In the genomic region with DNA sequence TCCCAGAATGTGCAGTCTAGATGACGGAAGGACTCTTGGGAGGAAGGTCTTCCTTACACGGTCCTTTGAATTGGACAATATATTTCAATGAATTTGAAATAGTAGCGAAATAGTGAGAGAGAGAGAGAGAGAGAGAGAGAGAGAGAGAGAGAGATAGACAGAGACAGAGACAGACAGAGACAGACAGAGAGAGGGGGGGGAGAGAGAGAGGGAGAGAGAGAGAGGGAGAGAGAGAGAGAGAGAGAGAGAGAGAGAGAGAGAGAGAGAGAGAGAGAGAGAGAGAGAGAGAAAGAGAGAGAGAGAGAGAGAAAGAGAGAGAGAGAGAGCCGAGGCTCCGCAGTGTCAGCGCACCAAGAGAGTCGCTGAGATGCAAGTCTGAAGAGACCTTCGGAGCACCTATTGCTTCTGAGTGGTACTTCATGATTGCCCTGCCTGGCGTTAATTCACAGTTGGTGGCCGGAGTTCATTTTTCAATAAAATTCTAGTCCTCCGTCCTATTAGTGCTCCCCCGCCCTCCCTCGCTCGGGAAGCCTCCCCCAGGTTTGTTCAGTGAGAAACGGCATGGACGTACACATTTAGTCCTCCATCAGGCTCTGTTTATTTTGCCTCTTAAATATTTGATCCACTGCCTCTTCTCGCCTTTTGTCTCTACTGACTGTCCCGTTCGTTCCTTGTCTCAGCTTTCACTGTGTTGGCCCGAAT, we compare ENCODE assay signal across 8 mouse cellular contexts. TPM values are rescaled to one million over a fixed set of nuclear protein-coding genes. Genes with fewer than 3 reads are reported as not detected.
A peak's percentile ranks its signal among the peaks of the same experiment; 100 is the strongest.
DNase-seq lines count a peak whose midpoint lies in the region; ATAC-seq and TF ChIP-seq lines count a peak whose summit lies in the region.

No protein-coding gene starts in this region.

- no peak for DNase-seq in heart, adult 9 months (ENCODE audit: low spot score in 2 of 2)
- DNase-seq in cerebellum, postnatal 25 days, result peak; percentile 32 to 43
- DNase-seq in midbrain, embryonic 11.5 days (ENCODE audit: low spot score, missing footprints), result peak; percentile 93
- DNase-seq in frontal cortex, postnatal 36 days (ENCODE audit: low spot score in 2 of 2), result no peak
- no peak for DNase-seq in urinary bladder, postnatal 36 days (ENCODE audit: low spot score in 2 of 2)

- H3K36me3 ChIP-seq in heart, embryonic 13.5 days, result peaks cover 20% of the 10 kb centered on the region
- peaks cover 12% of the 10 kb centered on the region for H3K36me3 ChIP-seq in ES-Bruce4 (ENCODE audit: control insufficient read depth, insufficient read depth, low read length, poor library complexity, severe bottlenecking)
- H3K36me3 ChIP-seq in hindbrain, embryonic 16.5 days (ENCODE audit: control insufficient read depth, insufficient read depth, low read length), result peaks cover 15% of the 10 kb centered on the region
- H3K36me3 ChIP-seq in midbrain, embryonic 11.5 days (ENCODE audit: control insufficient read depth, insufficient read depth, low read length), result peaks cover 5% of the 10 kb centered on the region; the same call in 1 of the 2 replicates

- peak overlapping the region; percentile 98 for H3K9ac ChIP-seq in heart, embryonic 13.5 days
- H3K9ac ChIP-seq in ES-Bruce4 (ENCODE audit: low read depth, poor library complexity, severe bottlenecking), result peak overlapping the region; percentile 88
- peak overlapping the region; percentile 100 for H3K9ac ChIP-seq in hindbrain, embryonic 16.5 days (ENCODE audit: low read depth, low read length)
- H3K9ac ChIP-seq in midbrain, embryonic 11.5 days (ENCODE audit: low read length), result peak overlapping the region; percentile 78

- peaks cover 13% of the 10 kb centered on the region for H3K4me1 ChIP-seq in heart, embryonic 13.5 days
- H3K4me1 ChIP-seq in ES-Bruce4 (ENCODE audit: control insufficient read depth, insufficient read depth, low read length), result no peaks in the 10 kb centered on the region
- peaks cover 10% of the 10 kb centered on the region for H3K4me1 ChIP-seq in hindbrain, embryonic 16.5 days (ENCODE audit: control insufficient read depth, insufficient read depth, low read depth, low read length)
- H3K4me1 ChIP-seq in midbrain, embryonic 11.5 days (ENCODE audit: control insufficient read depth, insufficient read depth, low read length), result 0 out of 2 replicates have a peak, but pooled peaks cover 7% of the 10 kb centered on the region

- peak overlapping the region; percentile 96 for H3K4me3 ChIP-seq in heart, embryonic 13.5 days
- H3K4me3 ChIP-seq in ES-Bruce4 (ENCODE audit: low read depth, low read length), result peak overlapping the region; percentile 83
- H3K4me3 ChIP-seq in hindbrain, embryonic 16.5 days (ENCODE audit: low read length), result peak overlapping the region; percentile 98
- peak overlapping the region; percentile 88 for H3K4me3 ChIP-seq in midbrain, embryonic 11.5 days (ENCODE audit: low read depth, low read length)

- TF ChIP-seq POLR2A in ES-Bruce4 (IDR thresholded peaks at IDR 0.05; ENCODE audit: insufficient read depth, low read length), result no peak

- 27% methylated on average over 20 of the region's 20 CpGs for WGBS in heart, embryonic 13.5 days
- 38% methylated on average over 20 of the region's 20 CpGs for WGBS in hindbrain, embryonic 16.5 days
- 45% methylated on average over 20 of the region's 20 CpGs for WGBS in midbrain, embryonic 11.5 days

- peak overlapping the region; percentile 95 for H3K27ac ChIP-seq in heart, embryonic 13.5 days (replicated peaks)
- peak overlapping the region; percentile 16; the same call in 1 of the 2 replicates for H3K27ac ChIP-seq in ES-Bruce4 (ENCODE audit: insufficient read depth, low read length)
- H3K27ac ChIP-seq in hindbrain, embryonic 16.5 days (ENCODE audit: low read depth, low read length), result peak overlapping the region; percentile 98
- peak overlapping the region; percentile 63 for H3K27ac ChIP-seq in midbrain, embryonic 11.5 days (ENCODE audit: low read depth, low read length)

- no peak for TF ChIP-seq CTCF in ES-Bruce4 (IDR thresholded peaks at IDR 0.05; ENCODE audit: low read depth, low read length)

- H3K27me3 ChIP-seq in heart, embryonic 13.5 days (replicated peaks), result no peaks in the 10 kb centered on the region
- H3K27me3 ChIP-seq in ES-Bruce4 (ENCODE audit: control insufficient read depth, insufficient read depth, low read length, poor library complexity, severe bottlenecking), result no peaks in the 10 kb centered on the region
- no peaks in the 10 kb centered on the region for H3K27me3 ChIP-seq in hindbrain, embryonic 16.5 days (replicated peaks; ENCODE audit: control insufficient read depth, insufficient read depth, low read length)
- no peaks in the 10 kb centered on the region for H3K27me3 ChIP-seq in midbrain, embryonic 11.5 days (ENCODE audit: control insufficient read depth, insufficient read depth, low read length)

- no peaks in the 10 kb centered on the region for H3K9me3 ChIP-seq in heart, embryonic 13.5 days
- H3K9me3 ChIP-seq in ES-Bruce4 (replicated peaks; ENCODE audit: control insufficient read depth, insufficient read depth, low read length, poor library complexity, severe bottlenecking), result no peaks in the 10 kb centered on the region
- H3K9me3 ChIP-seq in hindbrain, embryonic 16.5 days (ENCODE audit: control insufficient read depth, low read length), result peaks cover 2% of the 10 kb centered on the region; the same call in 1 of the 2 replicates
- H3K9me3 ChIP-seq in midbrain, embryonic 11.5 days (ENCODE audit: control insufficient read depth, low read length), result no peaks in the 10 kb centered on the region

- TF ChIP-seq EP300 in ES-Bruce4 (IDR thresholded peaks at IDR 0.05; ENCODE audit: insufficient read depth, low read depth, low read length), result no peak

- no peak for ATAC-seq in heart, embryonic 13.5 days (ENCODE audit: extremely low read depth, insufficient number of reproducible peaks, low FRiP score, low TSS enrichment)
- no peak for ATAC-seq in hindbrain, embryonic 16.5 days
- no peak for ATAC-seq in midbrain, embryonic 11.5 days (ENCODE audit: low FRiP score)

- peak overlapping the region; percentile 71 for H3K4me2 ChIP-seq in heart, embryonic 13.5 days
- H3K4me2 ChIP-seq in hindbrain, embryonic 16.5 days (ENCODE audit: low read length), result peak overlapping the region; percentile 76
- H3K4me2 ChIP-seq in midbrain, embryonic 11.5 days, result peak overlapping the region; percentile 60

RNA-seq across cellular contexts. Expression of gene Zcchc9, which starts 0.5 kb away (rescaled TPM):
- 23.7 and 28.5 TPM in 2 replicates for polyA plus RNA-seq in heart, embryonic 13.5 days (2015; fragmentation: Nextera tagmentation; extraction: Ambion mirVana)
- polyA plus RNA-seq in ES-Bruce4 (2011; ENCODE audit: insufficient read depth, insufficient read length, low read depth, missing spikeins), result 33.7 and 36.8 TPM in 2 replicates
- 15.8 and 18.1 TPM in 2 replicates for polyA plus RNA-seq in hindbrain, embryonic 16.5 days (2015; fragmentation: Nextera tagmentation; extraction: Ambion mirVana)
- polyA plus RNA-seq in midbrain, embryonic 11.5 days (2014; fragmentation: Nextera tagmentation; extraction: Ambion mirVana), result 28.1 and 28.6 TPM in 2 replicates

Comparison
In these comparisons a context has a peak if more than half of its experiments do, and no peak if none do; other contexts are left out.
1. H3K27ac ChIP-seq: peak in every context shown above with its lines; median percentile 98 in hindbrain, embryonic 16.5 days; 95 in heart, embryonic 13.5 days; 63 in midbrain, embryonic 11.5 days; 16 in ES-Bruce4.
2. DNase-seq: peak in cerebellum, postnatal 25 days (2 of 2) and midbrain, embryonic 11.5 days (single experiment); none in heart, adult 9 months (0 of 2), frontal cortex, postnatal 36 days (0 of 2) and urinary bladder, postnatal 36 days (0 of 2).
3. Peak in every context shown above with its lines, with median percentiles within 50 percentile points of each other: H3K4me2 ChIP-seq, H3K4me3 ChIP-seq and H3K9ac ChIP-seq.